Mouse (Mus musculus) hindbrain, postnatal 0 days (tissue): Measurements from ENCODE around the gene Clock. TPM values are rescaled to one million over a fixed set of nuclear protein-coding genes. Genes with fewer than 3 reads are reported as not detected.

ENCODE experiments used
- ATAC-seq: fragments of 200-750 bp; cut with Nextera tagmentation; 2 replicates; pipeline ENCODE4 v1.8.0; 2017; ENCODE audit warnings: mild to moderate bottlenecking, moderate TSS enrichment, moderate library complexity
- DNase-seq: peaks from one replicate; pipeline ENCODE4 v3.0.0-alpha.2; 2015; ENCODE audit warnings: low spot score
- H3K27ac ChIP-seq: fragments of 300-500 bp; sonication (generic); 2 replicates; pipeline ENCODE4 v1.5.1; 2014; ENCODE audit warnings: mild to moderate bottlenecking
- H3K27me3 ChIP-seq: fragments of 300-500 bp; sonication (generic); 2 replicates; pipeline ENCODE4 v1.6.1; 2014; ENCODE audit warnings: low read length, mixed read lengths; ENCODE audit not compliant: insufficient read depth
- H3K36me3 ChIP-seq: fragments of 300-500 bp; sonication (generic); 2 replicates; pipeline ENCODE4 v1.6.1; 2014; ENCODE audit warnings: low read length, mixed read lengths; ENCODE audit not compliant: insufficient read depth
- H3K4me1 ChIP-seq: fragments of 300-500 bp; sonication (generic); 2 replicates; pipeline ENCODE4 v1.6.1; 2014; ENCODE audit warnings: antibody characterized with exemption, low read length, mixed read lengths; ENCODE audit not compliant: insufficient read depth
- H3K4me2 ChIP-seq: fragments of 300-500 bp; sonication (generic); 2 replicates; pipeline ENCODE4 v1.6.1; 2014; ENCODE audit warnings: low read depth, mild to moderate bottlenecking, low read length, moderate library complexity, mixed read lengths
- H3K4me3 ChIP-seq: fragments of 300-500 bp; sonication (generic); 2 replicates; pipeline ENCODE4 v1.5.1; 2014; ENCODE audit warnings: low read length
- H3K9ac ChIP-seq: fragments of 300-500 bp; sonication (generic); replicated peaks from 2 replicates; pipeline ENCODE4 v1.6.1; 2014; ENCODE audit warnings: mild to moderate bottlenecking, low read length, moderate library complexity, mixed read lengths
- H3K9me3 ChIP-seq: fragments of 300-500 bp; sonication (generic); 2 replicates; pipeline ENCODE4 v1.6.1; 2016; ENCODE audit warnings: low read length, mixed read lengths
- CTCF ChIP-seq: IDR thresholded peaks from 2 replicates; pipeline ENCODE4 v1.5.1; 2016; ENCODE audit warnings: antibody characterized with exemption, control low read depth, low read depth
- WGBS: fragments of 180-500 bp; shearing (Covaris S2); extraction: QIAGEN DNeasy Blood & Tissue Kit; methylation state at CpG from one replicate; pipeline ENCODE4 v1.1.7; 2014; 5-methylcytosine and 5-hydroxymethylcytosine counted together
- polyA plus RNA-seq: library from polyadenylated mRNA; unstranded; fragments of >200 nt; fragmentation: Nextera tagmentation; extraction: Ambion mirVana; gene quantifications from 2 replicates; pipeline ENCODE4 v1.2.1, GENCODE M21; 2015
- total RNA-seq: library from RNA; depleted of rRNA; stranded (reverse); fragments of >200 nt; gene quantifications from 2 replicates; pipeline ENCODE4 v1.2.3, GENCODE M21; 2014

Clock gene
- total and polyA plus RNA-seq, 2 experiments from 2014 or later = 11.2 to 23.3 TPM

DNA sequence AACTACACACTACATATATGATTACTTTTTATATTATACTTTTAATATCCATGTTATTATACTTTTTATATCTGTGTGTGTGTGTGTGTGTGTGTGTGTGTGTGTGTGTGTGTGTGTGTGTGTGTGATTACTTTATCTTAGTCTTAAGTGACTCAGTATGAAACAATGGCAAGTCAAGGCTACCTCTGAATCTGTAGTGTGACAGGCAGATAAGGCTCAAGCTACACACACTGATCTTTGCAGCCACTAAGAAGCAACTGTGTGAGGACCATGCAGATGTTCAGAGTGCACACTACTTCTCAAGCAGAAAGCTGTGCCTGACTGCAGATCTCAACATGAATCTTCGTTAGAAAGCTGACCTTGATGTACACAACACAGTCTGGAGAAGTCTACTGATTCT lies 20.7 kb downstream of the Clock start:
- no peaks in the 10 kb centered on the region for H3K27me3 ChIP-seq
- H3K9me3 ChIP-seq = no peaks in the 10 kb centered on the region
- H3K4me3 ChIP-seq = no peak overlapping the region
- no peak for DNase-seq
- H3K27ac ChIP-seq = no peak overlapping the region
- no peaks in the 10 kb centered on the region for H3K4me1 ChIP-seq
- no peak overlapping the region for H3K9ac ChIP-seq
- H3K36me3 ChIP-seq = no peaks in the 10 kb centered on the region
- 100% methylated on average over 1 of the region's 1 CpGs for WGBS
- no peak for ATAC-seq
- no peak for TF ChIP-seq CTCF
- H3K4me2 ChIP-seq = no peak overlapping the region

DNA sequence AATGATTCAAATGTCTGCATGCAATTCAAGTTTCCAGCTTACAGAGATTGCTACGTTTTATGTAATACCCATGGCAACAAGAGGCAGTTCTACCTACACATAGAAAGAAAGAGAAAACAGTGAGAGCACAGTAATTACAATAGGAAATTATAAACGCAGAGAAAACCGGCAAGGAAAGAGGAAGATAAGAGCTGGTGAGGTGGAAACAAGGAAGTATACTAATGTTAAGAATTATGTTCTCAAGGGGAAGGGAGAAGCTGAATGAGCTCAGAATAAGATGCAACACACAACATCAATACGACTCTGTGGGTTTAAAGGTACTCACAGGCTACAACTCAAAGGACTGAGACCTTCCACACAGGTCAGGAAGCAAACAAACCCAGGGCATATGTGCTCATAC lies 29.6 kb downstream of the Clock start:
- H3K36me3 ChIP-seq = peaks cover 7% of the 10 kb centered on the region; the same call in 1 of the 2 replicates
- no peaks in the 10 kb centered on the region for H3K4me1 ChIP-seq
- H3K27ac ChIP-seq = no peak overlapping the region
- H3K27me3 ChIP-seq = no peaks in the 10 kb centered on the region
- ATAC-seq = no peak
- no peak for TF ChIP-seq CTCF
- 77% methylated on average over 4 of the region's 4 CpGs for WGBS
- no peak overlapping the region for H3K4me3 ChIP-seq
- no peak overlapping the region for H3K4me2 ChIP-seq
- H3K9me3 ChIP-seq = no peaks in the 10 kb centered on the region
- DNase-seq = no peak
- no peak overlapping the region for H3K9ac ChIP-seq

DNA sequence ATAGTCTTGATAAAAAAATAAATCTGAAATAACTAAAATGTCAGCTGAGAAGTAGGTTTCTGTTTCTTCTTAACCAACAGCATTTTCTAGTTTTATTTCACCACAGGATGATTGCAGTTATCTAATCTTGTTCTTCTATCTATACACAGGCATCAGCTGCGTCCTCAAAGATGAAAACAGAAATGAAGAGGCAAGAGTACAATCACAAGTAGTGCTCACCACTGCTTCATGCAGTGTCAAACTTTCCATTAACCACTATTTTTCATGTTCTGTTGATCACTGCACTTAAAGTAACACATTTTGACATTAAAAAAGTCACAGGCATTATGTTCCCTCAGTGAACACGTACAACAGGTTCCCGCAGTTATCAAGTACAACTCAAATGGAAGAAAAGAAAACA lies 53.6 kb downstream of the Clock start:
- Histone ChIP-seq H3K4me2 (no peak overlapping the region), H3K36me3 (peaks cover 5% of the 10 kb centered on the region; the same call in 1 of the 2 replicates), H3K27me3 (no peaks in the 10 kb centered on the region), H3K4me1 (no peaks in the 10 kb centered on the region), H3K4me3 (no peak overlapping the region), H3K27ac (no peak overlapping the region), H3K9ac (no peak overlapping the region), H3K9me3 (no peaks in the 10 kb centered on the region)
- DNase-seq (no peak), ATAC-seq (no peak)
- WGBS = 93% methylated on average over 3 of the region's 3 CpGs
- no peak for TF ChIP-seq CTCF

DNA sequence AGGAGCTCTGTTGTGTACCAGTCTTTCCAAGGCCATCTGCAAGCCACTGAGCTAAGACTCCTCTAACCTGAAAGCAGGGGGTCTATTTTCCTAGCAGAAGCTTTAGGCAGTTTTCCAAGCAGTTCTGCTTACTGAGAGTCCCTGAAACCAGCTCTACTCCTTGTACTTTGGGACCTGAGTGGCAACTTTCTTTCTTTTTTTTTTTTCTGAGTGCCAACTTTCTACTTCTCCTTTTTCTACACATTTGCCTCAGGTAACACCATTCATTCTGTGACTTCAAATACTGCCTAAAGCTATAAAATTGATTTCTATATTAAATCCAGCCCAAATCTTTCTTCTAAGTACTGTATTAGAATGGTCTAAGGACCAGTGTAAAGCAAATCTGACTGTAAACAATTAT lies 58.1 kb downstream of the Clock start:
- no peak overlapping the region for H3K27ac ChIP-seq
- ATAC-seq = no peak

DNA sequence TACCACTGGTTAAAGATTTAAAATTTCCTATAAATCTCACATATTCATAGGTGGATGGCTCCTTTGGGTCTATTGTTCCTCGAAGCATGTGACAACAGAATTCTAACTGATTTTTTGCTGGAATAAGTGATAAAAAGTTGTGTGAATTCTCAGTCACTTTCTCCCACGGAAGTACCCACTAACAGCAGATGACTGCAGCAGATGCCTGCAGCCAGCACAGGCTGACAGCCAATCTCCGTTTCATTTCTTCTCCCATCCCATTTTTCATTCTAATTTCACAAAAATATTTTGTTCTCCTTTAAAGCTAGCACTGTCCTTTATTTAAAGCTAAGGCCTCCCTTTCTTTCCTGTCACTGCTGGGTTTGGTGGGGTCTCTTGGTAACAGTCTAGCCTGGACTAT lies 59.2 kb downstream of the Clock start:
- H3K36me3 ChIP-seq = 0 out of 2 replicates have a peak, but pooled peaks cover under 1% of the 10 kb centered on the region
- no peaks in the 10 kb centered on the region for H3K9me3 ChIP-seq
- H3K27ac ChIP-seq = no peak overlapping the region
- WGBS = 93% methylated on average over 3 of the region's 3 CpGs
- H3K4me2 ChIP-seq = no peak overlapping the region
- DNase-seq (no peak), ATAC-seq (no peak)
- no peak overlapping the region for H3K4me3 ChIP-seq
- TF ChIP-seq CTCF = no peak
- no peaks in the 10 kb centered on the region for H3K27me3 ChIP-seq
- H3K4me1 ChIP-seq = no peaks in the 10 kb centered on the region
- no peak overlapping the region for H3K9ac ChIP-seq

More for the DNA sequence above, 58.1 kb downstream of the Clock start:
- Histone ChIP-seq H3K4me3 (no peak overlapping the region), H3K4me1 (no peaks in the 10 kb centered on the region), H3K27me3 (no peaks in the 10 kb centered on the region), H3K4me2 (no peak overlapping the region), H3K9ac (no peak overlapping the region), H3K9me3 (no peaks in the 10 kb centered on the region), H3K36me3 (no peaks in the 10 kb centered on the region)
- DNase-seq = no peak
- no peak for TF ChIP-seq CTCF

DNA sequence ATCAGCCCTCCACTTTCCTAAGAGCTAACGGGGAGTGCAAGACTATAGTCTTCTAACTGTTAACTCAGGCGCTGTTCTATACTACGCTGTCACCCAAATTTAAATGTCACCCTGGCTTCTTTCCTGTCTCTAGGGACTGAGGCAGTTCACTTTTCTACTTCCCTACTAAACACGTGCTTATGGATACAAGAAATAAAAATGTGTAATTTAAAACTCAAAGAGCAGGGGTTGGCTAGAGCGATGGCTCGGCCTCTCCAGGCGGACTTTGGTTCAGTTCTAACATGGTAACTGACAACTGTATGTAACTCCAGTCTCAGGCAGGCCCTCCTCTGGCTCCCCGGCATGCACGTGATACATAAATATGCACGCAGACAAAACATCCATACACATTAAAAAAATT lies 60.2 kb downstream of the Clock start:
- WGBS = 96% methylated on average over 10 of the region's 10 CpGs
- no peaks in the 10 kb centered on the region for H3K9me3 ChIP-seq
- TF ChIP-seq CTCF = no peak
- no peak overlapping the region for H3K9ac ChIP-seq
- no peaks in the 10 kb centered on the region for H3K27me3 ChIP-seq
- no peaks in the 10 kb centered on the region for H3K4me1 ChIP-seq
- ATAC-seq = no peak
- H3K27ac ChIP-seq = no peak overlapping the region
- DNase-seq = no peak
- peaks cover 10% of the 10 kb centered on the region; the same call in 1 of the 2 replicates for H3K36me3 ChIP-seq
- no peak overlapping the region for H3K4me2 ChIP-seq
- no peak overlapping the region for H3K4me3 ChIP-seq

DNA sequence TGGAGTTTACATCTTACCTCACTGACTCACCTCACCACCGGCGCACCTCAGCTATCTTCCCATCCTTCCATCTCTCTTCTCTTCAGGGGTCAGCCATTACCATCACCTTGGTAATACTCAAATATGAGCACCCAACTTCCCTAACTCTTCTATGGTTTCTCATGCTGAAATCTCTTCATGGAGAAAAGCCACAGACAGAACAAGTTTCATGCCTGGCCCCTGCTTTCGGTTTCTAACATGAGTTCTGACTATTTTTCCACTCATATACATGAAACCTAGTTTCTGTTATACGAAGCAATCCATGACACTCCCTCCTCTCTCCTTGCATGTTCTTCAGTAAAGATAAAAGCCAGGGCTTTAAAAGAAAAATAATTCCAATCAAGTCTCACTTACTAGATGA lies 60.7 kb downstream of the Clock start:
- Histone ChIP-seq H3K4me3 (no peak overlapping the region), H3K4me1 (no peaks in the 10 kb centered on the region), H3K4me2 (no peak overlapping the region), H3K27me3 (no peaks in the 10 kb centered on the region), H3K36me3 (peaks cover 10% of the 10 kb centered on the region; the same call in 1 of the 2 replicates), H3K9me3 (no peaks in the 10 kb centered on the region), H3K27ac (no peak overlapping the region), H3K9ac (no peak overlapping the region)
- TF ChIP-seq CTCF = no peak
- DNase-seq = no peak
- WGBS = 95% methylated on average over 4 of the region's 4 CpGs
- ATAC-seq = no peak
